Mouse (Mus musculus): ENCODE measurements around the gene Srms.
A peak's percentile ranks its signal among the peaks of the same experiment; 100 is the strongest.

Gene Srms

GRCm38 (mm10) chr2:181213021-181213445 lies at the start of gene Srms:
Srms (minus strand) TSS chr2:181213185.
- DNase-seq (ENCODE audit: low spot score in 2 of 2) = peak in 1 of 2 experiments; percentile 53

- DNase-seq (ENCODE audit: low spot score in 2 of 2) = no peak
These were observed 40.3 kb upstream of the Srms start for GRCm38 (mm10) chr2:181253248-181253647.

- no peak for DNase-seq (ENCODE audit: low spot score in 2 of 2)
These were observed 38.9 kb upstream of the Srms start for GRCm38 (mm10) chr2:181251841-181252240.

GRCm38 (mm10) chr2:181249217-181249616 lies 36.2 kb upstream of the Srms start:
- DNase-seq (ENCODE audit: low spot score in 2 of 2) = no peak

GRCm38 (mm10) chr2:181245031-181245430 lies 32.0 kb upstream of the Srms start:
- DNase-seq (ENCODE audit: low spot score in 2 of 2) = no peak

GRCm38 (mm10) chr2:181243706-181244394 lies 30.9 kb upstream of the Srms start:
- no peak for DNase-seq (ENCODE audit: low spot score in 2 of 2)

- DNase-seq (ENCODE audit: low spot score in 2 of 2) = no peak
These were observed 29.3 kb upstream of the Srms start for GRCm38 (mm10) chr2:181242314-181242665.

- peak; percentile 53 to 67 for DNase-seq (ENCODE audit: low spot score in 2 of 2)
These were observed 28.8 kb upstream of the Srms start, which contains the start of gene Helz2 for GRCm38 (mm10) chr2:181241602-181242313. Helz2 (minus strand) TSS chr2:181242027.

- DNase-seq (ENCODE audit: low spot score in 2 of 2) = no peak
These were observed 27.9 kb upstream of the Srms start for GRCm38 (mm10) chr2:181240806-181241440.

- no peak for DNase-seq (ENCODE audit: low spot score in 2 of 2)
These were observed 26.3 kb upstream of the Srms start for GRCm38 (mm10) chr2:181239261-181239660.

- no peak for DNase-seq (ENCODE audit: low spot score in 2 of 2)
These were observed 25.9 kb upstream of the Srms start for GRCm38 (mm10) chr2:181238861-181239260.

GRCm38 (mm10) chr2:181238091-181238610 lies 25.2 kb upstream of the Srms start:
- DNase-seq (ENCODE audit: low spot score in 2 of 2) = no peak

GRCm38 (mm10) chr2:181237251-181238014 lies 24.4 kb upstream of the Srms start:
- no peak for DNase-seq (ENCODE audit: low spot score in 2 of 2)

GRCm38 (mm10) chr2:181235681-181236566 lies 22.9 kb upstream of the Srms start:
- DNase-seq (ENCODE audit: low spot score in 2 of 2) = no peak

- DNase-seq (ENCODE audit: low spot score in 2 of 2) = no peak
These were observed 21.7 kb upstream of the Srms start for GRCm38 (mm10) chr2:181234680-181235079.

GRCm38 (mm10) chr2:181233443-181233842 lies 20.5 kb upstream of the Srms start:
- DNase-seq (ENCODE audit: low spot score in 2 of 2) = no peak

- no peak for DNase-seq (ENCODE audit: low spot score in 2 of 2)
These were observed 18.2 kb upstream of the Srms start for GRCm38 (mm10) chr2:181231171-181231570.

- no peak for DNase-seq (ENCODE audit: low spot score in 2 of 2)
These were observed 15.3 kb upstream of the Srms start for GRCm38 (mm10) chr2:181228335-181228734.

- DNase-seq (ENCODE audit: low spot score in 2 of 2) = no peak
These were observed 14.1 kb upstream of the Srms start for GRCm38 (mm10) chr2:181227122-181227521.

- no peak for DNase-seq (ENCODE audit: low spot score in 2 of 2)
These were observed 12.0 kb upstream of the Srms start for GRCm38 (mm10) chr2:181224994-181225393.

- no peak for DNase-seq (ENCODE audit: low spot score in 2 of 2)
These were observed 7.4 kb upstream of the Srms start for GRCm38 (mm10) chr2:181220361-181220760.
